In genomic region chr4:107250494-107250893, GRCm38 (mm10) we compare ENCODE assay signal across 9 mouse cellular contexts. TPM values are rescaled to one million over a fixed set of nuclear protein-coding genes. Genes with fewer than 3 reads are reported as not detected.
DNase-seq lines count a peak whose midpoint lies in the region; ATAC-seq lines count a peak whose summit lies in the region.
"Had no signal": no experiment of that assay in that cellular context is flagged by ENCODE, and none has a peak within 500 bp of the region (broad histone marks: within the 10 kb centered on the region; RNA-seq: fewer than 3 reads in every experiment).

No protein-coding gene starts in this region.

- WGBS in forebrain, embryonic 14.5 days: 27% methylated on average over 4 of the region's 4 CpGs
- WGBS in forebrain, embryonic 10.5 days: 35% methylated on average over 4 of the region's 4 CpGs

- H3K27ac ChIP-seq in forebrain, embryonic 14.5 days (ENCODE audit: low read depth, low read length): no peak overlapping the region
- H3K27ac ChIP-seq in forebrain, embryonic 10.5 days: no peak overlapping the region

- DNase-seq in forebrain, embryonic 14.5 days (ENCODE audit: low spot score): peak; percentile 76
- DNase-seq in forebrain, embryonic 10.5 days (ENCODE audit: extremely low spot score, low spot score): no peak
- DNase-seq in ovary, postnatal 14 days (ENCODE audit: low spot score): peak; percentile 19
- DNase-seq in ovary, adult 18-20 months (ENCODE audit: low spot score): no peak
- peak; percentile 40 for DNase-seq in cerebellum, adult 8-10 months
- peak; percentile 62 for DNase-seq in kidney, postnatal 14 days
- DNase-seq in frontal cortex, postnatal 25 days (ENCODE audit: low spot score in 2 of 2): no peak

- 0 out of 2 replicates have a peak, but pooled peaks cover 8% of the 10 kb centered on the region for H3K36me3 ChIP-seq in forebrain, embryonic 14.5 days (ENCODE audit: control insufficient read depth, insufficient read depth, low read length)
- peaks cover 19% of the 10 kb centered on the region for H3K36me3 ChIP-seq in forebrain, embryonic 10.5 days (replicated peaks)

- H3K9ac ChIP-seq in forebrain, embryonic 14.5 days (ENCODE audit: low read length): no peak overlapping the region

- no peak overlapping the region for H3K4me3 ChIP-seq in forebrain, embryonic 14.5 days (ENCODE audit: low read depth, low read length)
- no peak overlapping the region for H3K4me3 ChIP-seq in forebrain, embryonic 10.5 days

- no peak overlapping the region for H3K4me2 ChIP-seq in forebrain, embryonic 14.5 days (ENCODE audit: low read length)

- no peaks in the 10 kb centered on the region for H3K27me3 ChIP-seq in forebrain, embryonic 14.5 days (replicated peaks; ENCODE audit: control insufficient read depth, insufficient read depth, low read length)
- no peaks in the 10 kb centered on the region for H3K27me3 ChIP-seq in forebrain, embryonic 10.5 days (ENCODE audit: poor library complexity, severe bottlenecking)

- no peaks in the 10 kb centered on the region for H3K9me3 ChIP-seq in forebrain, embryonic 14.5 days (replicated peaks; ENCODE audit: control insufficient read depth, low read length)
- H3K9me3 ChIP-seq in forebrain, embryonic 10.5 days: no peaks in the 10 kb centered on the region

- peaks cover 21% of the 10 kb centered on the region for H3K4me1 ChIP-seq in forebrain, embryonic 14.5 days (ENCODE audit: control insufficient read depth, insufficient read depth, low read length)
- peaks cover 49% of the 10 kb centered on the region for H3K4me1 ChIP-seq in forebrain, embryonic 10.5 days

- no peak for ATAC-seq in forebrain, embryonic 14.5 days
- peak; percentile 49 for ATAC-seq in megakaryocyte progenitor cell, adult 5-6 weeks (replicated peaks; ENCODE audit: poor library complexity)

RNA-seq across cellular contexts. Expression of gene Lrrc42, which starts 2.8 kb away (rescaled TPM):
- 60.0 and 60.9 TPM in 2 replicates for polyA plus RNA-seq in forebrain, embryonic 14.5 days (2014; fragmentation: Nextera tagmentation; extraction: Ambion mirVana)
- polyA plus RNA-seq in forebrain, embryonic 10.5 days (2016; fragmentation: Nextera tagmentation; extraction: Ambion mirVana): 89.5 and 95.6 TPM in 2 replicates
- 11.0 and 13.8 TPM in 2 replicates for total RNA-seq in megakaryocyte progenitor cell, adult 5-6 weeks (2015)
- total RNA-seq in megakaryocyte progenitor cell, adult 5-6 weeks (2017): 6.5 and 7.0 TPM in 2 replicates

RNA-seq across cellular contexts. Expression of gene Hspb11, which starts 2.9 kb away (rescaled TPM):
- 33.3 and 40.8 TPM in 2 replicates for polyA plus RNA-seq in forebrain, embryonic 14.5 days (2014; fragmentation: Nextera tagmentation; extraction: Ambion mirVana)
- 20.6 and 23.2 TPM in 2 replicates for polyA plus RNA-seq in forebrain, embryonic 10.5 days (2016; fragmentation: Nextera tagmentation; extraction: Ambion mirVana)
- 12.1 and 13.9 TPM in 2 replicates for total RNA-seq in megakaryocyte progenitor cell, adult 5-6 weeks (2015)
- 8.1 and 17.6 TPM in 2 replicates for total RNA-seq in megakaryocyte progenitor cell, adult 5-6 weeks (2017)

RNA-seq across cellular contexts. Expression of gene Ldlrad1, which starts 41.5 kb away (rescaled TPM):
- polyA plus RNA-seq in forebrain, embryonic 14.5 days (2014; fragmentation: Nextera tagmentation; extraction: Ambion mirVana): not detected in 2 replicates
- not detected in 2 replicates for polyA plus RNA-seq in forebrain, embryonic 10.5 days (2016; fragmentation: Nextera tagmentation; extraction: Ambion mirVana)
- total RNA-seq in megakaryocyte progenitor cell, adult 5-6 weeks (2015): not detected in 2 replicates
- total RNA-seq in megakaryocyte progenitor cell, adult 5-6 weeks (2017): not detected in 2 replicates
- polyA plus RNA-seq: intestine, embryonic 14.5 days had no signal

RNA-seq across cellular contexts. Expression of gene Dio1, which starts 56.5 kb away (rescaled TPM):
- not detected in 2 replicates for polyA plus RNA-seq in forebrain, embryonic 14.5 days (2014; fragmentation: Nextera tagmentation; extraction: Ambion mirVana)
- polyA plus RNA-seq in forebrain, embryonic 10.5 days (2016; fragmentation: Nextera tagmentation; extraction: Ambion mirVana): not detected in 2 replicates
- not detected in 2 replicates for total RNA-seq in megakaryocyte progenitor cell, adult 5-6 weeks (2015)
- total RNA-seq in megakaryocyte progenitor cell, adult 5-6 weeks (2017): not detected in 2 replicates

Comparison
In these comparisons a context has a peak if more than half of its experiments do, and no peak if none do; other contexts are left out.
1. DNase-seq: peak in forebrain, embryonic 14.5 days (single experiment), ovary, postnatal 14 days (single experiment), cerebellum, adult 8-10 months (single experiment) and kidney, postnatal 14 days (single experiment); none in forebrain, embryonic 10.5 days (single experiment), ovary, adult 18-20 months (single experiment) and frontal cortex, postnatal 25 days (0 of 2).